Mouse (Mus musculus) left cerebral cortex, postnatal 36 days (tissue): ENCODE data around the gene Kcnk15. TPM values are rescaled to one million over a fixed set of nuclear protein-coding genes. Genes with fewer than 3 reads are reported as not detected.

Source experiments
- DNase-seq, 2 experiments: peaks; one replicate each; pipeline ENCODE4 v3.0.0; 2021 to 2022; ENCODE audit warnings: low spot score in 2 of 2, mixed read lengths in 1 of 2
- intact Hi-C: fragments of 180-260 bp; cut with DNase I; formaldehyde crosslinking; loops from one replicate; pipeline ENCODE4 v1.15.1; 2025
- total RNA-seq, 2 experiments: library from RNA; stranded (reverse); gene quantifications; 2 replicates each; pipeline ENCODE4 v1.2.3; 2021

The Kcnk15 gene
- under 1 TPM in 1 of 2 experiments, not detected in 1; 0.54 TPM for total RNA-seq

GRCm38 (mm10) chr2:163853461-163853901 is at the start of gene Kcnk15:
Gene Kcnk15, plus strand, starts transcription at chr2:163853651.
- intact Hi-C loops, result no loop called here
- no peak for DNase-seq

- DNase-seq, result no peak
- intact Hi-C loops, result no loop called here
Observed at GRCm38 (mm10) chr2:163803838-163804237, 49.6 kb upstream of the Kcnk15 start.

GRCm38 (mm10) chr2:163809166-163809565 is 44.3 kb upstream of the Kcnk15 start:
- intact Hi-C loops, result no loop called here
- DNase-seq, result no peak

GRCm38 (mm10) chr2:163809704-163810103 is 43.7 kb upstream of the Kcnk15 start:
- intact Hi-C loops, result no loop called here

GRCm38 (mm10) chr2:163813077-163813476 is 40.4 kb upstream of the Kcnk15 start:
- intact Hi-C loops, result no loop called here
- no peak for DNase-seq

More at GRCm38 (mm10) chr2:163809704-163810103, 43.7 kb upstream of the Kcnk15 start:
- no peak for DNase-seq

DNA sequence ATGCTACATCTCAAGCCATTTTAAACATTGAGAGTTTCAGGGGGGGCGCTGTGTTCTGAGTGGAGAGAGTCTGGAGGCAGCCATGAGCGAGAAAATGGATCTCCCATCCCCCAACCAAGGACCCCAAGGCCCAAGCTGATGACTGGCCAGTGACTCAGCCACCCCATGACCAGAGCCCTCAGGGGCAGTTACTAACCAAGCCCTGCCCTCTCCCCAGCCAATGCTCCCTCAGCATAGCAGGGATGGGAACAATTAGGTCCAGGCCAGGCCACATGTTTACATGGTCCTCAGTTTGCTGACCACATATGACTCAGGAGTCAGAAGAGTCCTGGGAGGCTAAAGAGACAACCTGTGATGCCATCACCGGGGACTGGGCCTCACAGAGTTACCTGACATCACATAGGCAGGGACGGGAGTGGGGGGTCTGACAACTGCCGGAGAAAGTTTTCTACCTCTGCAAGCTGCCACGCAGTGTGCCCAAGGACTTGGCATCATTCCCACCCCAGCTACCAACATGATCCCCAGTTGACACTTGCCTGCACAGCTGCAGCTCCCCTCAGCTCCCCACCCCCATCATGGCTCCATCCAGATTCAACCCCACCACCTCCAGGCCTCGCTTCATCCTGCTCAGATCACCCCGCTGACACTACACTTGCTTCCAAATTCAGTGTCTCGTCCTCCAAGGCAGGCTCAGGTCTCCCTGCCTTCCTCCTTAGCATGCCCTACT is 38.5 kb upstream of the Kcnk15 start:
- intact Hi-C loops, result no loop called here
- DNase-seq, result no peak

DNA sequence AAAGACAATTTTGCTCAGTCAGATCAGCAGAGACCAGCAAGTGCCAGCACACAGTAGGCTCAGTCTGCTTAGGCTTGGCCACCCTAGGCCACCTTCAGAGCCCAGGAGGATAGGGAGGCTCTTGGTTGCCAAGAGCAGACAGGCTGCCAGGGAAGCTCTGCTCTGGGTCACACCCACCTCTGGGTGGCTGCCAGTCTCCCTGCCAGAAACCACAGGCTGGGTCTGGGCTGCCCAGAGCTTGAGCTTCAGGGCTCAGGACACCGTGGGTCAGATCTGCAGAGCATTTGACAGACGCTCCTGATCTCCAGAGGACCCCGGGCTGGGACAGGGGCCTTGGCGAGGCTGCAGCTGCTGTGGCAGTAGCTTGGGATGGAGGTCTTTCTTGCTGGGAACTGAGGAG is 32.8 kb upstream of the Kcnk15 start, which contains the start of gene Ccn5:
Gene Ccn5 (plus strand): TSS at position 255 of the 400 bp plus-strand sequence.
- intact Hi-C loops, result loop anchor here (10.0 kb wide), 1 partner anchor 286 kb away; no protein-coding TSS in a partner anchor
- no peak for DNase-seq

DNA sequence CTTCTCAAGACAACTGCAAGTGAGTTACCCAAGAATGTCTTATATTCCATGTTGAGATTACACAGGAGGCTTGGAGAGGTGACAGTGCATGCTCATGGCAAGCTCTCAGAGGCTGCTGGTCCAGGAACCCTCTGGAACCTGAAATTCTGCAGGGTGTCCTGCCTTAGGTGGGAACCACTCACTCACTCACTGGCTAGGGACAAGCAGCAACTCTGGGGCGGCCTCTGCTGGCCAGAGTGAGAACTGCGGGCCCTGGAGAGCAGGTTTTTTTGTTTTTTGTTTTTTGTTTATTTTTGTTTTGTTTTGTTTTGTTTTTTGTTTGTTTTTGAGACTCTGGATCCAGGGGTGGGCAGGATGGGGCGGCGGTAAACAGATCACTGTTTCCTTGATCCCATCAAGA is 30.2 kb upstream of the Kcnk15 start:
- intact Hi-C loops, result loop anchor here (10.0 kb wide), 1 partner anchor 288 kb away; no protein-coding TSS in a partner anchor
- peak; percentile 17 to 27 for DNase-seq

DNA sequence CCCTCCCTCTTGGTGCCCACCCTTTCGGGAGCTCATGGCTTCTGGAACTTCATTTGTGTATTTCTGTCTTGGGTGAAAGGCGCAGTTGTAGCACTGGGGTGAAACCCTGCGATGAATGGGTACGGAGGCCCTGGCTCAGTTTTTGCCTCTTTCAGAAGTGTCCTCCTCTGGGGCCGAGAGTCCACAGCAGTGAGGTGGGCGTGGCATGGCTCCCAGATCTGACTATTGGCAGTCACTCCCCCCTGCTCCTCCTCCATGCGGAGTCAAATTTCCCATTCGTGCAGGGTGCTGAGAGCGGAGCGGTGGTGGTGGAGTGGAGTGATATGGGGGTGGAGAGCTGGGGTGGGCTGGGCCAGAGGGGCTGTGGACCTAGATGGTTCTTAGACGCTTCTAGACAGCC is 29.7 kb upstream of the Kcnk15 start:
- DNase-seq, result no peak
- intact Hi-C loops, result loop anchor here (10.0 kb wide), 1 partner anchor 289 kb away; no protein-coding TSS in a partner anchor

GRCm38 (mm10) chr2:163825861-163826260 is 27.6 kb upstream of the Kcnk15 start:
- intact Hi-C loops, result loop anchor here (10.0 kb wide), 1 partner anchor 291 kb away; no protein-coding TSS in a partner anchor
- DNase-seq, result no peak

- no peak for DNase-seq
- intact Hi-C loops, result loop anchor here (10.0 kb wide), 1 partner anchor 292 kb away; no protein-coding TSS in a partner anchor
Observed at GRCm38 (mm10) chr2:163826494-163826893, 27.0 kb upstream of the Kcnk15 start.

DNA sequence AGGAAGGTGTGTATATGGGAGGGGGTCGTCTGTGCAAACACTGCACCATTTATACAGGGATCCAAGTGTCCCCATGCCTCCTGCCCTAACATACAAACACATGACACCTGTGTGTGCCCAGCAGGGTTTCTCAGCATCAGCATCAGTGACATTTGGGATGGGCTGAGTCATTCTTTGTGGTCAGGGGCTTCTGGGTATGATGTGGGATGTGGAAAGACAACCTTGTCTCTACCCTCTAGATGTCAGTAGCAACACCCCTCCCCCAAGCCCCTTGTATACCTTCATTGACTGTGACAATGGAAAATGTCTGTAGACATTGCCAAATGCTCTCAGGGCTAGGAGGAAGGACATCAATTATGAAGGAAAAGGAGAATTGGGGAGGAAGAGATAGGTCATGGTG is 22.3 kb upstream of the Kcnk15 start:
- intact Hi-C loops, result no loop called here
- no peak for DNase-seq

DNA sequence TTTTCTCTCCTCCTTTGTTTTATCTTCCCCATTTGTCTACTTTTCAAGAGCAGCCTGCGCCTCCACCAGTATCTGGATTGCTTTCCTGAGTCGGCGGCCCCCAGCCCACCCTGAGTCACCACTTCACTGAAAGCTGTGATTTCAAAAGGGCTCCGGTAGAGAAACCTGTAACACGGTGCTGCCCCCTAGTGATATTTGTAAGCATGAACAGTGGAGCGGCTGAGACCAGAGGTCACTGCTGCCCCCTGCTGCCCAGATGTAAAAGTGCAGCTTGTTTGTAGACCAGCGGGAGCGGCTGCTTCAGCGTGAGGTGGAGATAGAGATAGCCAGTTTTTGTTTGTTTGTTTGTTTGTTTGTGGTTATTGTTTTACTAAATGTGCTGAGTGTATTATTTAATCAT is 15.4 kb upstream of the Kcnk15 start:
- DNase-seq, result peak; percentile 74 to 78
- intact Hi-C loops, result no loop called here

GRCm38 (mm10) chr2:163839519-163839918 is 13.9 kb upstream of the Kcnk15 start:
- DNase-seq, result no peak
- intact Hi-C loops, result no loop called here

DNA sequence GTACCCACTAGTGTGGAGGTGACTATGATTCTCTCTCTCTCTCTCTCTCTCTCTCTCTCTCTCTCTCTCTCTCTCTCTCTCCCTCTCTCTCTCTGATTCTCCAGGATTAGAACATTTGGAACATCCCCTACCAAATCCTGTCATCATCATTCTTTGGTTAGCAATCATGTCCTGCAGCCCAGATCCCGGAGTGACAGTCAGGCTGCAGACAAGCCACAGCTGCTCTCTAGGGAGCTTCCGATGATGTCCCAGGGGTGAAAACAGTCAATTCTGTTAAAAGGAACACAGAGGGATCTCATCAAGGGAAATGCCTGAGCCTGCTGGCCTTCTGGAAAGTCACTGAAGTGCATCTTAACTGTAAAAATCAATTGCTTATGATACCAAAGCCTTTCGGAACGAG is 11.4 kb upstream of the Kcnk15 start:
- no peak for DNase-seq
- intact Hi-C loops, result no loop called here

GRCm38 (mm10) chr2:163857233-163857632 is 3.8 kb downstream of the Kcnk15 start:
- intact Hi-C loops, result loop anchor here (5.0 kb wide), 2 partner anchors 95 to 110 kb away; no protein-coding TSS in a partner anchor
- DNase-seq, result no peak

- DNase-seq, result peak; percentile 43 to 69
- intact Hi-C loops, result loop anchor here (5.0 kb wide), 2 partner anchors 94 to 109 kb away; no protein-coding TSS in a partner anchor
Observed at GRCm38 (mm10) chr2:163858254-163858947, 5.0 kb downstream of the Kcnk15 start.

DNA sequence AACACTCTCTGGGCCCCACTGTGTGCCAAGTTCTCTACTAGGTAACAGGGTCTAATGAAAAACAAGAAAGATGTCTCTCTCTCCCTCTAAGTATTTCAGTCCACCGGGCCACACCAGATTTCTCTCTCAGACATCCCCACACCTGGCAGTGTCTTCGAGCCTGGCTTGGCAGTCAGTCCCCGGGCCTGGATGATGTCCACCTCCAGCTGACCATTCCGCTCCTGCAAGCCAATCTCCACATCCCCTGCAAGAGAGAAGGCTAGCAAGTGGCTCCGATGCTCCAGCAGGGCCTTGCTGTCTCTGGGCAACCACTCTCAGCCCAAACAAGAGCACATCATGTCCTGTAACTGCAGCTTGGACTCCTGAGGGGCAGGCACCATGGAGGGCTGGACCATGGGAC is 11.9 kb downstream of the Kcnk15 start:
- intact Hi-C loops, result no loop called here
- no peak for DNase-seq

GRCm38 (mm10) chr2:163866061-163866460 is 12.6 kb downstream of the Kcnk15 start:
- intact Hi-C loops, result no loop called here
- DNase-seq, result no peak

- DNase-seq, result no peak
- intact Hi-C loops, result no loop called here
Observed at GRCm38 (mm10) chr2:163869783-163870182, 16.3 kb downstream of the Kcnk15 start.
